Mouse (Mus musculus) thymus, postnatal 25 days (tissue): Measurements from ENCODE around the gene Wdr1.
A peak's percentile ranks its signal among the peaks of the same experiment; 100 is the strongest.

Experiments
- DNase-seq: peaks from one replicate; pipeline ENCODE4 v3.0.0; 2022

Wdr1 gene

DNA sequence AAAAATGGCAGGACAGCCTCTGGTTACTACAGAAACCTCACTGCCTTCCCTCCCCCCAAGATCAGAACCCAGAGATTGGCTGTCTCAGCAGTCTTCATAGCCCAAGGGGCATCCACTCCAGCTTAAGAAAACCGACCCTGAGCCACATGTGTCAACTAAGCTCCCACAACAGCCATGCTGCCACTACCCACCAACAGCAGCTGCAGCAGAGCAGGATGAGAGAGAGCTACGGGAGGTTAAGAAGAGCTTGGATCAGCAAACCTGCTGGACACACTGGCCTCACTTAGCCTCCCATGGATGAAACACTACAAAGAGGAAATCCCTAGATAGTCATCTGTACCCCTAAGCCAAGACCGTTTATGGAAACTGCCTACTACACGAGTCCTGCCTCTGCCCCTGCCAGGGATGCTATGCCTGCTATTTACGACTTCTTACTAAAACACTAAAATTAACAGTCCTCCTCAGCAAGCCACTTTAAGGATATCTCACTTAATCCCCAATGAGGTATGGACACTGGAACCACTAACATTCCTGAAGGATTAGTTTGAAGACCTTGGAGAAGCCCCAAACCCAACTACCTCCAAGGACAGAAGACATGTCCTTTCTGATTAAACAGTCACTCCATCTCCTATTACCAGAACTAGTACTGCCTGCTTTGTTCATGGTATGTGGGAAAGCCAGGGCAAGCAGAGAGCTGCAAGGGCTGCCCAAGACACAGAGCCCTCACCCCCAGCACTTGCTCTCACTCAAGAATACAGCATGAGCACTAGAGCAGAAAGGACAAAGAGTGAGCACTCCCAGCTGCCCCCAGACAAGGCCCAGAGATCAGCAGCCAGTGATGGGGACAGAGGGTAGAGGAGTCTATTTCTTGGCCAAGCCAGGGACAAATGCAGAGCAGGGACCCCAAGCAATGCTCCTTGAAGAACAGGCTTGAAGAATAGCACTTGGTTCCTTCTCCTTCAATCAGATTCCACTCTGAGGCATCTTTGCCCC lies 18.3 kb downstream of the Wdr1 start:
- no peak for DNase-seq

DNA sequence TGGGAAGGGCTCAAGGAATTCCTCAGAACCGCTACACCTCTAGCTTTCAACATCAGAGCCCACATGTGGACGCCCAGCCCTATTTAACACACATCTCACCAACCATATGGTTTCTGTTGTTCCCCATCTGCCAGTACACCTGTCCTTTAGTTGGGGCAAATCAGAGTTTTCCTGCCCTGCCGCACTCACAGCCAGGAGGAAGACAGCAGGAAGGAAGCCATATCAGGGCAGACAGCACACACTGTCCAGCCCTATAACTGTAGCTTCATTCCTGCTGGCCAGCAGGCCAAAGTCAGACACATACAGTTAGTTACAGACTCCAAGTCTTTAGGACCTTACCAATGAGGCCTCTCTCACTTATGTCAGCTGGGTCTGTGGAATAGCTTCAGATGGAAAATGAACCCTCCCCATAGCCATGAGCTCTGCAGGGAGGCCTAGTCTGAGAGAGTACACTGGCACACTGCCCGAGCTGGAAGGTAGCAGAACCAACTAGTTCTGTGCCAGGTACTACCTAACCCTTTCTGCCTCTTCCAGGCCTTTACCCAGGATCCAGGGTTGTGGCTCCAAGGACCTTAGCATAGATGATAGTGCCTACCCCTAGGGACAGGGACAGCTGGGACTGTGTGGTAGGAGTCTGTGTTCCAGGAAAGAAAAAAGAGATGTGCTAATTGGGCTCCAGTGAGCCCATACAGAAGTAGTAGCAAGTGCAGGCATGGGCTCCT lies 19.4 kb downstream of the Wdr1 start:
- DNase-seq, result no peak

DNA sequence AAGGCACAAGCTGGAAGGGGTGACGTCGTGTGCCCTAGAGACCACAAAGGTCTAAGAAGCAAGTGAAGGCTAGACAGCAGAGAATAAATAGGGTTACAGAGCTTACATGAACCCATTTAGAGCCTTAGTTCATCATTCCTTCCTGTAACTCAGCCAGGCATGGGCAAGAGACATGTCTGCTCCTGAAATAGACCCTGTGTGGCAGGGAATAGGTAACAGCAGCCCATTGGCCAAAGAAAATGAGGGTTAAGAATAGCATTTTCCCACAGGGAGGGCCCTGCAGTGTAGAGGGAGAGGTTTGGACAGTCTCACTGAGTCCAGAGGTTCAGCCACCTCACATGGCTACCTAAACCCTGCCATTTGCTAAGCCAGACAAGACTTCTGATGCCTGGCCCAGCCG lies 21.3 kb downstream of the Wdr1 start:
- DNase-seq, result no peak

DNA sequence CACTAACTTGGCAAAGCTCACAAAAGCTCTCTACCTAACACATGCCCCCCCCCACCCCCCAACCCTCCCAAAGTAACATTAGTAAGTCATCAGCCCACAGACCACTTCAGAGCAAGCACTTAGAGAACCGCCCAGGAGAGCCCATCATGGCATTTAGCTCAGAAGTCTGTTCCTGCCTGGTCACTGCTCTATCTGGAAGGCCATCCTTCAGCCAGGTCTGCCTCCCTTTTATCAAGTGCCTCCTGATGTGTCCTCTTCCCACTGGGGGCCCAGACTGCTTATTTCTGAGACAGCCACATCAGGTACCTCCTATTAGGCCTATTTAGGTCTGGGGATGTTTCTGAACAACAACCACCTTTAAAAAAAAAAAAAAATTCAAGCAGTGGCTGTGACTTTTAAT lies 22.1 kb downstream of the Wdr1 start:
- DNase-seq, result no peak

DNA sequence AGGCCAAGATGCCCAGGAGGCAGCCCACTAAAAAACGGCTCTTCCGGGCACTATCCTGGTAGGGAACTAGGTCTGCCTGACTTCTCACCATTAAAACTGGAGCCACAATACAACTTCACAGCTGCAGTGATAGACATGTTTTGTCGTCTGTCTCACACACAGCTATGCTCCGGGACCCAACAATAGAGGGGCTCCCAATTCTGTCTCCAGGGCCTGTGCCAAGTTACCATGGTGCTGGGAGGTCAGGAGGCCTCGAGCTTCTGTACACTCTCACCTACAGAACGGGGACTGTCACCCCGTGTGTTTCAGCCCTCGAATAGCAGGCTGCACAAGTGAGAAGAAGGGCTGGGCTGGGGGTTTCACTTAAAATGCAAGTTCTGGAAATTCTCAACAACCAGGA lies 24.5 kb downstream of the Wdr1 start:
- DNase-seq, result no peak

DNA sequence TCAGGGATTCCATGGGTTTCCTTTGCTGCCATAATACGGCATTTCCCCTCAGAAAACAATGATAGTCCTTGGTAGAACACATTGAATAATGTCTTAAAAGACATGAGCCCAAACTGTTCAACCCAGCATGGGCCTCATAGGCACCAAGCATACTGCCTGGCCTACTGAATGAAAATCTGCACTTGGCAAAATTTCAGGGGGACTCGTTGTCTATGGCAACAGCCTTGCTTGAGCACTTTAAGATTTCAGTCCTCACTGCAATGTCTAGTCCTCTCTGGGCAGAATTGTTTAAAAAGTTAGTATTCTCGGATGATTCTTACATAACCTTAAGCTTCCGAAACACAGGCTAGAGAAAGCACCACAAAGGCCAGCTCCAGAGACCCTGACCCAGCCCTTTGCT lies 25.2 kb downstream of the Wdr1 start:
- no peak for DNase-seq

DNA sequence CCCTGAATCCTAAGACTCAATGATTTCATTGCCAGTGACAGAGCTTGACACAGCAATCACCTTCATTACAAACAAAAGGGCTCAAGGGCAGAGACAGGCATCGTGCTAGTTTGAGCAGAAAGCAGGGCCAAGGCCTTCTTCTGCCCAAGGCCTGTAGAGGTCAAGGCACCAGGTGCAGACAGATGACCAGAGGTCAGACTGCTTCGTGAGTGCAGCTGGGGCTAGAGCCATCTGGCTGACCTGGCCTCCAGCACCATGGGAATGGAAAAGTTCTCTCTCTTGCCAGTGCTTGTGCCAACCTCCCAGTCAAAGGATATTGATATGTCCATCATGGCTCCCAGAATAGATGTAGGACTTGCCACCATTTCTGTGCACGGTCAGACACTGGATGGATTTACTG lies 26.2 kb downstream of the Wdr1 start:
- DNase-seq, result no peak

DNA sequence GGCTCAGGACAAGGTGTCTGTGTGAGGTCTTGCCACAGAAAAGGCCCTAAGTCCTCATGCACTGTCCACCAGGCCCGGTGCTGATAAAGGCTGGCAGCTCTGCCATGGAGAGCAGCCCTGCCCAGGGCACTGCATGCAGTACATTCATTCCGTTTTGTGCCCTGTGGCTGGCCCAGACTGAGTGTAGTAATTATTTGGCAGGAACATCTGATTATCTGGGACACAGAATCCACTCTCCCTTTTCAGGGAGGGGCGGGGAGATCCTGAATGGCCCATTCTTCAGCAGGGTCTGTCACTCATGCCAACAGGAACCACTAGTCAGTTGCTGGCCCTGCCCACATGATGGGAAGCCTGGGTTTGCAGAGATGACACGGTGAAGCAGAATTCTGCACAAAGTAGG lies 30.9 kb downstream of the Wdr1 start:
- DNase-seq, result no peak

DNA sequence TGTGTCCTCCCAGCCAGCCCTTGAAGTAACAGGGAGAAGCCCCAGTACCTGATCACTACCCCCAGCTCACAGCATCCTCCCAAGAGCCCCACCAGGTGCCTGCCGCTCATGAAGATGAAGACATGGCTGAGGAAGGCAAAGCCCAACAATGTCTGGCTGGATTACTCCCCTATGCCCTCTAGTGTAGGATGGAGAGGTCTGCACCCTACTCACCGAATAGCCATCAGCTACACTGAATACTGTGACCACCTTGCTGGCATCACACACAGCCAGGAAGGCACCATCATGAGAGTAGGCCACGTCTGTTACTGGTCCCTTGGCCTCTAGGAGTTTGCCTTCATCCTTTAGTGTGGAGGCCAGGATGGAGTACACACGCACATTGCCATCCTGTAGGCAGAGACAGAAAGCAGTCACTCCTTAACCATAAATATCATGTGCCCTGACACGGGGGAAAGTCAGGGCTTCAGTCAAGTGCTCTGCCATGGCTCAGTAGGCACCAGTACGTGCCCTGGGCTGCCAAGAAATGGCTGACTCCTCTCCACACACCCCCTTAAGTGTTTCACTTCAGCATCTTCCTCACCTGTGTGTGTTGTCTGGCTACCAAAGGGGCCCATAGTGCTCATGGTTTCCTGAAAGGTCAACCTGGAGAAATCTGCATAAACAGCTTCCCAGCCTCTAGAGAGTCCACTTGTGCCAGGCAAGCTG lies 33.1 kb downstream of the Wdr1 start:
- DNase-seq, result no peak

DNA sequence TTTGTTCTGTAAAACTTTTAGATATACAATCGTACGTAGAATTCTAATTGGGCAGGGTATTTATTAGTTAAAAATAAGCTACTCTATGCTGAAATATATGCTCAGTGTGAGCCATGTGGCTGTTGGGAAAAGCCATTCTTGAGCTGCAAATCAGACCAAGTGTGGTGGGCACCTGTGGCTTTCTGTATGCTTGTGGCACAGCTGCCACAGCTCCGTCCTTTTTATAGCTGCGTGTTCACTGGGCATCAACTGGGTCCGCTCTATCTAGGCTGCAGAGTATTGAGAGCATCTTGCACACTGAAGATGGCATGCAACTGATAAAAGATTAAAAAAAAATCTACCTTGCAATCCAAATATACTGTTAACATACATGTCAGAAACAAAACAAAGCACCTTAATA lies 40.0 kb downstream of the Wdr1 start:
- no peak for DNase-seq

DNA sequence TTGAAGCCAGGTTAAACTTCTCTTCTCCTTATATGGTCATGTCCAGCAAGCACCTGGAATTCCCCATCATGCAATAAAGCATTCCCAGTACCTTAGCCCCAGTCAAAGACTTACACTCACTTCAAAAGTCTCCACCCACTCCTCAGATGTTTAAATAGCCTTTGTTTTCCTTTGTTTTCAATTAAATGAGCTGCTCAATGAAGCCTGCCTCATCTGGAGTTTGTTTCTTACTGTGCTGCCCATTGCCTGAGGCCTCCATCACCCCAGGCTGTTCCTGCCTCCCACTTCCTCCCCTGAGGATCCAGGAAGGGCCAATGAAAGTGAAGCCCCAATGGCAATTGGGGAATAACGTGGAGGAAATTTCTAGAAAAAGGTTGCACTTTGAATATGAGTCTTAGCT lies 42.2 kb downstream of the Wdr1 start:
- no peak for DNase-seq

DNA sequence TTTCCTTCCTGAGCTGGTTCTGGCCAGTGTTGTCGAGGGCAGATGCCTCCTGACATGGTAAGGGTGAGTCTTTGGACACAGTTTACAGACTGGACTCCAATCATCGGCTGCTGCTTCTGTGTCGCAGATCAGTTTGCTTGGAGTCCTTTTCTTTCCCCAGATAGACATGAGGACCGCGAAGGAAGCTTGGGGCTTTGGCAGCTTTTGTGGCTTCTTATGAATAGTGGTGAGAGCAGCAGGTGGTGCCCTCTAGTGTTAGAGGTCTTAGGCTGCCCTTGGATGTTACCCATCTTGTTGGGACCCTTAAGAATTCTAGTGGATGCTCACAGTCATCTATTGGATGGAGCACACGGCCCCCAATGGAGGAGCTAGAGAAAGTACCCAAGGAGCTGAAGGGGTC lies 46.8 kb downstream of the Wdr1 start:
- DNase-seq, result peak; percentile 48

DNA sequence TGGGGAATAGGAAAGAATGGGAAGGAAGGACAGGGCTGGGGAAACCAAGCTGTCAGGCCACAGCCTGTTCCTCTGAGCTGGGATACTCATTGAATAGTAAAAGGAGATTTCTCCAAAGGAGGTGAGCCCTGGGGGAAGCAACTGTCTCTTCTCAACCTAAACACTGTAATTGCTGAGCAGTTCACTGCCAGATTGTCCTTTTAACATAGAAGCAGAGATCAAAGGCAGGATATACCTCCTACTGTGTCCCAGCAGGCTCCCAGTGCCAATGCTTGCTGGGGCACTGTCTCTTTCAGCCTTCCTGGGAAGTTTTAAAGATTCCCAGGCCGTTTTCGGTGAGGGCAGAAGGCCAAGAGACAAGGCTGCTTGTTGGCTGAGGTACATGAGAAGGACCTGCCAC lies 50.0 kb downstream of the Wdr1 start:
- DNase-seq, result no peak

DNA sequence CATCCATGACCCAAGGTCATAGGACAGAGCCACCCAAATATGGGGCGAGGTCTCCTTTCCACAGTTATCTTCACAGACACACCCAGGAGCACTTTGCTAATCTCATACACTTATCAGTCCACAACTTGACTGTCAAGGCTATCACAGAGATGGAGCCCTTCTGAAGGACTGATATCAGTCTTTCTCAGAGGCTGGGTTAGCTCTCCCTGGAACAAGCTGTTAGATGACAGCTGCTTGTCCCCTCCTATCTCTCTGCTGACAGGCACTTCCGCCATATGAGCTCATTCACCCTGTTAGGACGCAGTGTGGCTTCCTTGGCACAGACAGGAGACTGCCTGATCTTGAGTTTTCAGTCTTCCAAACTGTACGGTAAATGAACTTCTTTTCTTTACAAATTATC lies 53.5 kb downstream of the Wdr1 start:
- DNase-seq, result no peak

DNA sequence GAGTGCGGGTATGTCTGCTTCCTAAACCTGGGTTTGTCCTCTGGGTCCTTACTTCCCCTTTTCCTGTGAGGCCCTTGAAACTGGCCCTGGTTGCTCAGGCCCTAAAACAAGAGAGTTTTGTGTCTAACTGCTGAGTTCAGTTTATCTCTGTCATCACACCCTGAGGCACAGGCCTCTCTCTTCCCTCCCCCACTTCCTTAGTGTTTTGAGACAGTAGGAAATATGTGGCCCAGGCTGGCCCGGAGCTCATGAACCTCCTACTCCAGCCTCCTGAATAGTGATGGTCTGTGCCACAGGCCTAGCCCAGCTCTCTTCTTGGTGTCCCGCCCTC lies 57.6 kb downstream of the Wdr1 start:
- DNase-seq, result no peak

DNA sequence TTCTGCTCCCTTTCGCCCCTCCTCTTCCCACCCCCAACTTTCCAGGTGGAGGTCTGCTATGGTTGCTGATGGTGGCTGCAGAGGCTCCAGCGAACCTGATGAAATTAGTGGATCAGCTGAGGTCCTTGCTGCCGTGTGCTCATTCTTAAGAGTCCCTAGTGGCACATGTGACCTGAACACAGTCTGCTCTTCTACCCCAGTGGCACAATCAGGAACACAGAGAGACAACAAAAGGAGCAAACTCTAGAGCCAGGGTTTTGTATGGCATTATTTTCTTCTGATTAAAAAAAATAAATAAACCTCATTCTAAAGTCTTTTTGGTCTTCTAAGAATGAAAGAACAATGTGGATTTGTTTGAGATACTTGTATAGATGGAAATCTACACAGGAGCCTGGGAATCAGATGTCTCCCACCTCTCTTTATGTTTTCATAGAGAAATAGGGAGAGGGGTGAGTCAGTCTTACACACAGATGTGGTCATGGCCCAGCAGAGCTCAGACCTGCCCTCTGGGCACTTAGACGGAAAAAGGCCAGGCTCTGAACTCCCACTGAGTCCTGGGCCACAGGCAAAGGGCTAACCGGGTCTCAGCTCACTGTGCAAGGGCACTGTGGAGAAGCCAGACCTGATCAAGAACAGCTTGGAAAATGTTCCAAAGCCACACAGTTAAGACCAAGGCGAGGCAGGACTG lies 58.1 kb downstream of the Wdr1 start:
- no peak for DNase-seq

DNA sequence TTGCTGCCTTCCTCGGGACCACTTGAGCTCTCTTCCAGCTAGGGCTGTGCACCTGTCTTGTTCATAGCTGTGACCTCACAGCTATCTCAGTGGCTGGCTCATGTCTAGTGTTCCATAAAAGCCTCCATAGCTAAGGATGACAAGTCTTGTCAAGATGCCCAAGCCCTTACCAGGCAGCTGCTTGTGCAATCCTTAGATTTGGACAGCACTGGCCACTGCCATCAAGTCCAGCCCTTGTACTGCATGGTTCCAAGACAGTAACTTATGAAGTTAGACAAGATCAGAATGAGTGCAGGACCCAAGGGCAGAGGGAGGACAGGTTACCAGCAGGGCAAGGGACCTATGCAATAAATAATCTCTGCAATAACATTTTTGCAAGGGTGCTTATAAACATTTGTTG lies 58.9 kb downstream of the Wdr1 start:
- no peak for DNase-seq

DNA sequence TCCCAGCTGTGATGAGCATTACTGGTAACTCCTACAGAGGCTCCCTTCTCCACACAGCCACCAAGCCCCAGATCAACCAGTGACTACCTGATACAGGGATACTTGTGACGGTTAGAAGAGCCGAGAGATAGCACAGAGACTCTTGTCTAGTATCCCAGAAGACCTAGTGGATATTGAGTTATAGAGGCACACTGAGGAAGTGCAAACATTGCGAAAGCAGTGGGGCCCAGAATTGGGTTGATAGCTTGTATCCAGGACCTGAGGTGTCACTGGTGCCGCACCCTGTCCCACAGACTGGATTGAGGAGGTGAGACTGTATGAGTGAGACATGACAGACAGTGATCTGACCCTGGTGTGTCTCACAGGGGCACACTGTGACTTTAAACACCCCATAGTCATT lies 60.0 kb downstream of the Wdr1 start, which contains the start of gene Slc2a9:
Slc2a9 (minus strand) TSS at position 152 of the 400 bp plus-strand sequence.
- no peak for DNase-seq

DNA sequence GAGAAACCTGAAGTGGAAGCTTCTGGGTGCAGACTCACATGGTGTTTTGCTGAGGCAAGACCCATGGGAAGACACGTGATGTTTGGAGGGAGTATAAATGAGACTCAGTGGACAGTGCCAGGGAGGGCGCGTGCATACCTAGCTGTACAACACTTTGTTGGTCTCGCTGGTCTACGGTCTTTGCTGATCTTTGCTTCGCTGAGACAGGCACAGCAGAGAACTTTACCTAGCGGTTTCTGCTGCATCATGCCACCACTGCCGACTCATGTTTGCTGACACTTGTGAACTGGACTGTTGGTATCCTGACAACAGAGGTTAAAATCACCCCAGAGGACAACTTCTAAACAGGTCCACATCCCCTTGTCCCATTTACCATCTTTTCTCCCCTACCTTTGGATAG lies 63.0 kb downstream of the Wdr1 start:
- no peak for DNase-seq

DNA sequence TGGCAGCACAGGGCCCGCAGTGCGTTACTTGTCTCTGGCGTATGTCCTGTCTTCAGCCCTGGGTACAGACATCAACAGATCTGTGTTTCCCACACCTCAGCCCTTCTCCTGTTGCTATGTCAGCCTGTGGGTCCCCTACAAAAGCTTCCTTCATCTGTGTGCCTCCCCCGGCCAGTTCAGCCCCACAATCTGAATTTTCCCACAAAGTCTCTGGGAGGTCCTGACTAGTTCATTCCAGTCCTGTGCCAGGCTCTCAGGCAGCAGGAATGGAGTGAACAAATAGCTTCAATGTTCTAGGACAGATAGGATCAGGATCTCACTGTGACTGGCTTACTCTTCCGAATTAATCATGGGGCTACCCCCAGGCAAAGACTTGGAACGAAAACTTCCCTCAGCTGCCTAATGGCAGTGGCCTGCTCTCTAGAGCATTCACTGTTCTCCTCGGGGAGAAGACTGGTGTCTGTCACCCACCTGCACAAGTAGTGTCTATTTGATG lies 63.7 kb downstream of the Wdr1 start:
- no peak for DNase-seq

DNA sequence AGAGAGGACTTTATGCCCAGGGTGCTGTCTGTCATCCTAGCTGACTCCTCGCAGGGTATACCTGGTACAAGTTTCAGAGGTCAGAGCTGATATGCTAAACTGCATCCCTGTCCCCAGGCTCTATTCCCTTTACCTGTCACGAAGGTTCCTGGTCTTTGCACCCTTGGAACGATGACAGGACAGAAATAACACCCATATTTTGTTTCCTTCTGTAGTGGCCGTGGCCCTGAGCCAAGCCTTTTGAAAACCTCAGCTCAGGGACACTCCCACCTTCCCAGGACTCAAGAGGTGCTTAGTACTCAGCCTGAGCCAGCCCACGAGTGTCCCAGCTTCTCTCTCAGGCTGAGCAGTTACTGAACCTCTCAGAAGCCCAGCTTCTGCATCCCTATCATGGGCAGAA lies 64.5 kb downstream of the Wdr1 start:
- DNase-seq, result no peak

DNA sequence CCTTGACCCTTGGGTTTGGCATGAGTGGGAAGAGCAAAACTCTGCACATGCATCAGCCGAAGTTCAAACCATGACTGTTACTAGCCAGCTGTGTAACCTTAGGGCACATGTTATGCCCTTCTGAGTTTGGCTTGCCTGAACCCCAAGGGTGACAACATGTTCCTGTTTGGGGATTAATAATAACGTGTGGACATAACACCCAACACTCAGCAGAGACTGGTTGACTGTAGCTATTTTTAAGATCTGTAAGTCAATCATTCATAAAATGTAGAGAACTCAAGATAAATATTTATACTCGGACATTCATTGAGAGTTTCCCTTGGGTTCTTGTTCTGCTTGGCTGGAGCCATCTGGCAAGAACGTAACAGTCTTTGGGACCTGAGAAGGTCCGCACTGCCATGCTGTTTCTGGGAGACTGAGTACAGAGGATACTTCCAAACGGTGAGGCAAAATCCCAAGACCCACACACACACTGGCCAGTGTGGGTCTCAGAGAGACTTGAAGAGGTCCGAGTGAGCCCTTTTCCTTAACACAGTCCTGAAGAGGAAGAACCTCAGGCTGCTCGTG lies 66.4 kb downstream of the Wdr1 start:
- no peak for DNase-seq

DNA sequence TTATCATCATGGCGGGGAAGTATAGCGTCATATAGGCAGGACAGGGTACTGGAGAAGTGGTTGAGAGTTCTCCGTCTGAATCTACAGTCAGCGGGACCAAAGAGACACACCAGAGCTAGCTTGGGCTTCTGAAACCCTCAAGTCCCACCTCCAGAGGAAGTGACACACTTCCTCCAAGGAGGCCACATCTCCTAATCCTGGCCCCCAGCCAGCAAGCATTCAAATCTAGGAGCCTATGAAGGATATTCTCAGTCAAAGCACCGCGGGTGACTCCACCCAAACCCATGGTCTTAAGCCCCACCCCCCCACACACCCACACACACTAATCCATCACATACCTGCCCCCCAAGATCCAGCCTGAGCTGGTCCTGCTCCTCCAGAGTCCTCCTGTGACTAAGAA lies 69.1 kb downstream of the Wdr1 start:
- no peak for DNase-seq
